Mouse (Mus musculus) inflammation-experienced regulatory T-cells, adult 6 months (primary cell): ENCODE results near the gene Gm6676. TPM values are rescaled to one million over a fixed set of nuclear protein-coding genes. Genes with fewer than 3 reads are reported as not detected.
"Not testable (repeated sequence)": the region's sequence is repeated elsewhere in the genome, so short reads cannot be mapped to it uniquely, and the experiment has no call there.

ENCODE experiments used
- ATAC-seq: one replicate; pipeline ENCODE4 v1.8.0; 2017
- polyA plus RNA-seq, 3 experiments: library from polyadenylated mRNA; unstranded; fragments of 100-300 nt; shearing (Covaris generic); gene quantifications; one replicate each; pipeline ENCODE4 v1.2.1; 2017

The Gm6676 gene
- not detected for polyA plus RNA-seq

- ATAC-seq: not testable (repeated sequence)
These were observed at the start of gene Gm6676 for GRCm38 (mm10) chr14:7125312-7125711. Gene Gm6676, minus strand, starts transcription at chr14:7125412.

- not testable (repeated sequence) for ATAC-seq
These were observed 49.3 kb upstream of the Gm6676 start, which contains the start of gene Gm3512 for GRCm38 (mm10) chr14:7174483-7174971. Gene Gm3512, minus strand, starts transcription at chr14:7174533.

DNA sequence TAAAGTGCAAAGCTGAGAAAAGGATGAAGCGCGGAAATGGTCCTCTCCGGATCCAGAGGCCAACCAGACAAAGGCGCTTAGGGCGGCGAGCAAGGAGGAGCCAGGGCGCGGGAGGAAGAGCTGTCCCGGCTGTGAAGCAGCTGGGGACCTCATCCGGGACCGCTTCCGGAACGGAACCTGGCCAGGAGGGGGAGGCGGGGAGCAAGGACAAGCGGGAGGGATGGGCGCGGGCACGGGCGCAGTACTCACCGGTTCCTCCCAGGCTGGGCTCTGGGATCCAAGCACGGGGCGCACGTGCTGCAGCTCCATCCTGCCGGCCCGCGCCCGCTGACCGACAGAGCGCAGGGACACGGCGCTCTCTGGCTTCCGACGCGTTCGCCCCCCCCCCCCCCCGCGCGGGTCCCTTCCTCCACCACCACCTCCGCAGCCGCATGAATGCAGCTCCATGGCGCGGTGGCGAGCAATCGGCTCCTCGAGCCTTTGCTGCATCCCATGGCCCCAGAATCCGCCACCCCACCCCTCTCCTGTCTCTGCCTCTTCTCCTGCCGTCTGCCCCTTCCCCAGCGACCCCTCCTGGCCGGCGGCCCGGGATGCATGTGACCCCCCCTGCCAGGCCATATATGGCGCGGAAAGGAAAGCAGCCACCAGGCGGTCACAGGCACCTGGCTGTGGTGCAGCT is 19.9 kb downstream of the Gm6676 start:
- ATAC-seq: not testable (repeated sequence)

DNA sequence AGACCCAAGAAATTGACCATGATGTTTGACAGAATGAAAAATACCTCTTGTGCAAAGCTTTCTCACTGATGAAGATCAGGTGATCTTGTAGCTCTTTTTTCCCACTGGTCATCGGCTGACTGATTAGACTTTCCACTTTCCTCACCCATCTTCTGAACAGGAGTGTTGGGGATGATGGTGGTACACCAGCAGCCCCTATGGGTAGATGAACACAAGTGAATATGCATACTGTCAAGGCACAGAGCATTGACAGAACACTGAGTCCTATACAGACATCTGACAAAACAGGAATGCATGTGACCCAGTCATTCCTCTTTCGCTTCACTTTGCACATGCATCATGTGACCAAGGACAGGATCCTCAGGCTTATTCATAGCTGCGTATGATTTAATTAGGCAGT is 24.7 kb downstream of the Gm6676 start, which contains the start of gene Gm3696:
Gene Gm3696 (minus strand): TSS at position 101 of the 400 bp plus-strand sequence.
- ATAC-seq: not testable (repeated sequence)

Other genes starting within 250 kb of the Gm6676 start
- 10 to 100 TPM in 2 of 3 experiments, 1 to 10 TPM in 1; 2.6 to 24.3 (median 12.6) TPM for gene Gm3667, start 235.4 kb downstream of the Gm6676 start, polyA plus RNA-seq
- not detected for gene Gm6356, start 151.6 kb downstream of the Gm6676 start, polyA plus RNA-seq
- gene Gm10406, start 98.0 kb downstream of the Gm6676 start, polyA plus RNA-seq: 1 to 10 TPM in 2 of 3 experiments, under 1 TPM in 1; 0.55 to 5.6 (median 1.4) TPM
- not detected for gene Gm3685, start 80.4 kb downstream of the Gm6676 start, polyA plus RNA-seq
- 1 to 10 TPM; 1.2 to 9.6 (median 4.9) TPM for gene Gm3696, start 24.8 kb downstream of the Gm6676 start, polyA plus RNA-seq
- gene Gm3512, start 49.1 kb upstream of the Gm6676 start, polyA plus RNA-seq: 10 to 100 TPM in 2 of 3 experiments, 1 to 10 TPM in 1; 2.8 to 14.6 (median 11.4) TPM
- not detected for gene Gm16434, start 69.1 kb upstream of the Gm6676 start, polyA plus RNA-seq
- gene Gm3727, start 139.3 kb upstream of the Gm6676 start, polyA plus RNA-seq: not detected
- gene Gm3739, start 189.6 kb upstream of the Gm6676 start, polyA plus RNA-seq: 10 to 100 TPM in 2 of 3 experiments, 1 to 10 TPM in 1; 5.3 to 26.0 (median 17.4) TPM
- not detected for gene Gm5797, start 207.0 kb upstream of the Gm6676 start, polyA plus RNA-seq
- gene Gm8374, start 239.7 kb upstream of the Gm6676 start, polyA plus RNA-seq: not detected